Mouse (Mus musculus) cerebellum, adult 2 months (tissue): ENCODE data around the gene Siae. TPM values are rescaled to one million over a fixed set of nuclear protein-coding genes. Genes with fewer than 3 reads are reported as not detected.

Source experiments
- DNase-seq, 2 experiments: peaks; one replicate each; pipeline ENCODE4 v3.0.0; 2021
- H3K27ac ChIP-seq: fragments of 200-500 bp; 2 replicates; pipeline ENCODE4 v1.5.1; 2012; ENCODE audit warnings: low read length, control low read depth, inconsistent platforms; ENCODE audit not compliant: insufficient read depth
- H3K27me3 ChIP-seq: fragments of 200-500 bp; 2 replicates; pipeline ENCODE4 v1.6.1; 2012; ENCODE audit warnings: inconsistent platforms, mild to moderate bottlenecking, low read length, moderate library complexity; ENCODE audit not compliant: control insufficient read depth, insufficient read depth
- H3K4me1 ChIP-seq: fragments of 200-500 bp; 2 replicates; pipeline ENCODE4 v1.6.1; 2011; ENCODE audit warnings: low read length; ENCODE audit not compliant: control insufficient read depth, insufficient read depth
- H3K4me3 ChIP-seq: fragments of 200-500 bp; replicated peaks from 2 replicates; pipeline ENCODE3; 2011; ENCODE audit warnings: mild to moderate bottlenecking, low read depth, low read length, control low read depth; ENCODE audit not compliant: insufficient read depth
- CTCF ChIP-seq: fragments of 200-500 bp; IDR thresholded peaks from 2 replicates; pipeline ENCODE4 v1.5.1; 2011; ENCODE audit warnings: low read depth, mild to moderate bottlenecking, control low read depth, low read length, moderate library complexity, borderline replicate concordance; ENCODE audit not compliant: insufficient read depth
- POLR2A ChIP-seq: fragments of 200-500 bp; IDR thresholded peaks from 2 replicates; pipeline ENCODE4 v1.6.1; 2011; ENCODE audit warnings: low read length, control low read depth, borderline replicate concordance; ENCODE audit not compliant: insufficient read depth
- WGBS: fragments of 180-500 bp; shearing (Covaris S2); methylation state at CpG from one replicate; pipeline ENCODE4 v1.1.7; 2018; 5-methylcytosine and 5-hydroxymethylcytosine counted together
- polyA plus RNA-seq: library from polyadenylated mRNA; depleted of rRNA; stranded (reverse); fragments of >200 nt; gene quantifications from 2 replicates; pipeline ENCODE4 v1.2.3, GENCODE M21; 2012

Gene Siae
- polyA plus RNA-seq, 1 experiment, result 15.9 TPM

- H3K4me3 ChIP-seq, result no peak overlapping the region
- H3K27ac ChIP-seq, result no peak overlapping the region
- no peak for DNase-seq
- no peaks in the 10 kb centered on the region for H3K27me3 ChIP-seq
- WGBS, result 72% methylated on average over 1 of the region's 1 CpGs
- H3K4me1 ChIP-seq, result no peaks in the 10 kb centered on the region
- TF ChIP-seq POLR2A (no peak), CTCF (no peak)
Observed at GRCm38 (mm10) chr9:37595570-37595969, 40.1 kb downstream of the Siae start.

- no peak overlapping the region for H3K4me3 ChIP-seq
- H3K4me1 ChIP-seq, result no peaks in the 10 kb centered on the region
- 92% methylated on average over 2 of the region's 2 CpGs for WGBS
- no peak overlapping the region for H3K27ac ChIP-seq
- TF ChIP-seq POLR2A, result no peak
- no peaks in the 10 kb centered on the region for H3K27me3 ChIP-seq
- DNase-seq, result no peak
Observed at GRCm38 (mm10) chr9:37598637-37599036, 43.1 kb downstream of the Siae start.

- Histone ChIP-seq H3K4me3 (no peak overlapping the region), H3K4me1 (no peaks in the 10 kb centered on the region), H3K27ac (no peak overlapping the region), H3K27me3 (no peaks in the 10 kb centered on the region)
- no peak for TF ChIP-seq POLR2A
- TF ChIP-seq CTCF, result no peak
- WGBS, result 91% methylated on average over 2 of the region's 2 CpGs
- DNase-seq, result no peak
Observed at GRCm38 (mm10) chr9:37600538-37601205, 45.2 kb downstream of the Siae start.

- 93% methylated on average over 3 of the region's 3 CpGs for WGBS
- TF ChIP-seq POLR2A, result no peak
- no peak for TF ChIP-seq CTCF
- no peaks in the 10 kb centered on the region for H3K27me3 ChIP-seq
- no peak for DNase-seq
- no peak overlapping the region for H3K4me3 ChIP-seq
- no peaks in the 10 kb centered on the region for H3K4me1 ChIP-seq
- no peak overlapping the region for H3K27ac ChIP-seq
Observed at GRCm38 (mm10) chr9:37605089-37605488, 49.6 kb downstream of the Siae start.

- DNase-seq, result no peak
- WGBS, result 80% methylated on average over 4 of the region's 4 CpGs
- H3K27ac ChIP-seq, result no peak overlapping the region
- no peaks in the 10 kb centered on the region for H3K4me1 ChIP-seq
- no peaks in the 10 kb centered on the region for H3K27me3 ChIP-seq
- TF ChIP-seq CTCF, result no peak
- TF ChIP-seq POLR2A, result no peak
- H3K4me3 ChIP-seq, result no peak overlapping the region
Observed at GRCm38 (mm10) chr9:37609558-37609957, 54.1 kb downstream of the Siae start.

GRCm38 (mm10) chr9:37613182-37613910, 57.8 kb downstream of the Siae start, which contains the start of gene Spa17:
Spa17 (minus strand) TSS chr9:37613722.
- TF ChIP-seq POLR2A (no peak), CTCF (no peak)
- H3K4me1 ChIP-seq, result no peaks in the 10 kb centered on the region
- DNase-seq, result peak; percentile 87 to 88
- peak within 1 kb of the TSS; percentile 15 for H3K27ac ChIP-seq
- under 1% methylated on average over 45 of the region's 45 CpGs for WGBS
- peak within 1 kb of the TSS; percentile 93 for H3K4me3 ChIP-seq
- no peaks in the 10 kb centered on the region for H3K27me3 ChIP-seq

GRCm38 (mm10) chr9:37613911-37614280, 58.4 kb downstream of the Siae start:
- H3K27ac ChIP-seq, result no peak overlapping the region

GRCm38 (mm10) chr9:37614316-37614715, 58.8 kb downstream of the Siae start:
- Histone ChIP-seq H3K27ac (no peak overlapping the region), H3K27me3 (no peaks in the 10 kb centered on the region), H3K4me1 (no peaks in the 10 kb centered on the region), H3K4me3 (no peak overlapping the region)
- DNase-seq, result no peak
- TF ChIP-seq CTCF (no peak), POLR2A (no peak)

More at GRCm38 (mm10) chr9:37613911-37614280, 58.4 kb downstream of the Siae start:
- TF ChIP-seq POLR2A (no peak), CTCF (no peak)
- Histone ChIP-seq H3K4me3 (peak overlapping the region; percentile 93), H3K4me1 (no peaks in the 10 kb centered on the region), H3K27me3 (no peaks in the 10 kb centered on the region)
- WGBS, result 18% methylated on average over 6 of the region's 6 CpGs
- no peak for DNase-seq
